Mouse (Mus musculus) lung, postnatal 10 days (tissue): ENCODE measurements around the gene Acbd3.

ENCODE experiments used
- DNase-seq: peaks from one replicate; pipeline ENCODE4 v3.0.0; 2021

The Acbd3 gene

DNA sequence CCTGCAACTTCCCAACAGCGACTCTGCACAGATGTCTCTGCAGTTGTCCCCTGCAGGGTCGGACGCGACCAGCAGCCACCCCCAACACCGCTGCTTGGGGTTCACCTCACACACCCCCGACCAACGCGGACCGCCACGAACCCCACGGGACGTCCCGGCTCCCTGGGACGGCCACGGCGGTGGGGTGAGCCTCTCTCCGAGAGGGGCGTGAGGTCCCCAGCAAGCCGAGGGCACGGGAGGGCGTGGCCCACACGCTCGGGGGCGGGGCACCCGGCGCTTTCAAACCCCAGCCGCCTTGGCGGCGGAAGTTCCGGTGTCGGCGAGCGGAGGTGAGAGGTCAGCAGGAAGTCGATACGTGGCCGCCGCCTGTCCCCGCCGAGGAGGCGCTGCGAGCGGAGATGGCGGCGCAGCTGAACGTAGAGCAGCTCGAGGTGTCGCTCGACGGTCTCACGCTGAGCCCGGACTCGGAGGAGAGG, at the start of gene Acbd3:
TSS of gene Acbd3 (plus strand) at position 340 of the 476 bp plus-strand sequence.
- DNase-seq = peak; percentile 96

DNA sequence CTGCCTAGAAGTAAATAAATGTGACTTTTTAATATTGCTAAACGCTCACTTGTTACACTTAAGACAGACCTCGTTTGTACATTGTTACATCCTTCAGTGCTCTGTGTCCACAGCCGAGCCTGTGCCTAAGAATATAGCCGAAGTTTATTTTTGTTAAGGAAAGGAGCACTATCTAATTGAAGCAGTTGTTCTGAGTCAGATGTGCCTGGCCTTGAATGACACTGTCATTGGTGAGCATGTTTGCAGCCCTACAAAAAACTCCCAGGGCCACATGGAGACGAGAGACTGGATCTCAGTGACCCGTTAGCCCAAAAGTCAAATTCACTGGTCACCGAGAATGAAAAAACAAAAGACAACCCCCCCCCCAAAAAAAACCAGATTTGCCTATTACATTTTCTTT, 34.6 kb upstream of the Acbd3 start:
- DNase-seq = no peak

DNA sequence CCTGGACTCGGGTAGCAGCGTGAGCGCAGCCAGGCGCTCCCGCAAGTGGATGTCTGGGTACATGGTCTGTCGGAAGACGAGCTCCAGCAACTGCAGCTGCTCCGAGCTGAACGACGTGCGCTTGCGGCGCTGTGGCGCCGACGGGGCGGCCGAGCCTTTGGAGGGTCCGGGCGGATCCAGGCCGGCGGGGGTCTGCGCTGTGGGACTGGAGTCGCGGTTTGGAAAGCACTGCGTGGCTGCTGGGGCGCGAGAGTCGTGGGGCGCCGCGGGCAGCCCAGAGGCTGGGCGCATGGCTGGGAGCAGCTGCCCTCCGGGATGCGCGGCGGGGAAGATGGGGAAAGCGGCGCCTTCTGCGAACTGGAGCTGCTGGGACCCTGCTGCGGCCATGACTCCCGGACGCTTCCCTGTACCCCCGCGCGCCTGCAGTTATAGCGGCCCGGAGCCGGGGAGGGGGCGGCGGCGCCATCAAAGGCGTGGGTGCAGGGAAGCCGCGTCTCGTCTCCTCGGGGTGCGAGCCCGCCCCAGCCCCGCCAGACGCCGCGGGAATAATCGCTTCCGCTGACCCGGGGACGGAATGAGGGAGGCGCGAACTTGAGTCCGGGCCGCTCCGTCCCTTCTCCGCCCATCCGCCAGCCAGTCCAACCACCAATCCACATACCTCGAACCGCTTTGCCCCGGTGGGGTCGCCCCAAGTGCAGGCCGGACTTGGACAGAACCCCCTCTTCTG, 29.1 kb upstream of the Acbd3 start, which contains the start of gene Mixl1:
TSS of gene Mixl1 (minus strand) at position 409 of the 727 bp plus-strand sequence.
- DNase-seq = peak; percentile 17

DNA sequence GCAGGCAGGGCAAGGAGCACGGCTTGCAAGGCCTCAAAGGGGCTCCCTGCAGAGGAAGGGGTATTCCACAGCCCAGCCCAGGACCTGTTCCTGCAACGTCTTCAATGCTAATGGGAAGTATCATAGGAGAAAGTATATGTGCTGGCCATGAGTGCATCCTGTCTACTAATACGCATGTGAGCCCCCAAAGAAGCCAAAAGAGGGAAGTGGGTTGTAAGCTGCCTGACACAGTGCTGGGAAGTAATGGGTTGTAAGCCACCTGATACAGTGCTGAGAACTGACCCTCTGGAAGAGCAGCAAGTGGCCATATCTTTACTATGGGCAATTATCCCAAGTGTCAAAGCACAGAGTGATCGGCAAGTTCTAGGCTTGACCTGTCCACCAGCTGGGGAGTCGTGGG, 27.8 kb upstream of the Acbd3 start:
- no peak for DNase-seq

DNA sequence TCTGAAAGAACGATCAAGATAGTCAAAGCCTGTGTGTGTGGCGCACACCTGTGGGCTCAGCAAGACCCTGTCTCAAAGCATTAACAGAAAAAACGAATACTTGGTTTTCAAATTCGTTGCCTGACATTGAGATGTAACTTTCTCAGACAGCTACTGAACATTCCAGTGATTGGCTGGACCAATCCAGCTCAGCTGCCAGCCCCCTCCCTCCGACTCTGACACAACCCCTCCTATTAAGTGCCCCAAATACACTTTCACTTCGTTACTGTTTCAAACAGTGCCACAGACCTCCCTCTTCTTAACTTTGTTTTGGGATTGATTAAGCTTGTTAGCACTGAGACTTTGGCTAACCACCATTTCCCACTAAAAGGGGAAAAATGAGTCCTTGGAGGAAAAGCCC, 22.4 kb upstream of the Acbd3 start:
- peak; percentile 55 for DNase-seq

DNA sequence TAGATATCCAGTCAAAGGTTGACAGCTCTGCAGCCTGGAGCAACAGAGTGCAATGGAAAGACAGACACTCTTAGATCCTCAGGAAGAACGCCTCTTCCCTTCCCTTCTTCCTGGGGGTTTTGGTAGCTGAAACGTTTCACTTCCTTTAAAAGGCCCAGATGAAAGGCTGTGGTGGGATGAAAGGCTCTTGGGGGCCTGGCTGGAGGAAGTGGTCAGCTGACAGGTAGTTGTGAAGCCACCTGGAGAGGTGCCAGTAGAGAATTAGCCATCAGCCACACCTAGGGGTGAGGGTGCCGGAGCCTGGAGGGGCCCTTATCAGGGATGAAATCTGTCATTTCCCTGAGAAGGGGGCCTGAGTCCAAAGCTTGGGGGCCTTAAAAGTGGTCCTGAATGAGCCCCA, 18.5 kb upstream of the Acbd3 start:
- no peak for DNase-seq

DNA sequence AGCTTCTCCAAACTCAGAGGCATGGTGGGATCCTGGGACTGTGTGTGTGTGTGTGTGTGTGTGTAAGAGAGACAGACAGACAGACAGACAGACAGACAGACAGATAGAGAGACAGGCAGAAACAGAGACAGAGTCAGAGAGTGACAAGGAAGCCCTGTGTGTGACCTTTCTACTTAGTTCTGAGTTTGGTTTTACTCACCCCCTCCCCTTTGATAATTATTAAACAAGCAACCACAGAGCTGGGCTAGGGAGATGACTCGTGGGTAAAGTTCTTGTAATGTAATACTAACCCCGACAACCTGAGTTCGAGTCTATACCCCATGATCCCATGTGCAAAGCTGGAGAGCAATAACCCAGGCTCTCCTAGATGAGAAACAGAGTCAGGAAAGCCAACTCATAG, 18.0 kb upstream of the Acbd3 start:
- DNase-seq = no peak

DNA sequence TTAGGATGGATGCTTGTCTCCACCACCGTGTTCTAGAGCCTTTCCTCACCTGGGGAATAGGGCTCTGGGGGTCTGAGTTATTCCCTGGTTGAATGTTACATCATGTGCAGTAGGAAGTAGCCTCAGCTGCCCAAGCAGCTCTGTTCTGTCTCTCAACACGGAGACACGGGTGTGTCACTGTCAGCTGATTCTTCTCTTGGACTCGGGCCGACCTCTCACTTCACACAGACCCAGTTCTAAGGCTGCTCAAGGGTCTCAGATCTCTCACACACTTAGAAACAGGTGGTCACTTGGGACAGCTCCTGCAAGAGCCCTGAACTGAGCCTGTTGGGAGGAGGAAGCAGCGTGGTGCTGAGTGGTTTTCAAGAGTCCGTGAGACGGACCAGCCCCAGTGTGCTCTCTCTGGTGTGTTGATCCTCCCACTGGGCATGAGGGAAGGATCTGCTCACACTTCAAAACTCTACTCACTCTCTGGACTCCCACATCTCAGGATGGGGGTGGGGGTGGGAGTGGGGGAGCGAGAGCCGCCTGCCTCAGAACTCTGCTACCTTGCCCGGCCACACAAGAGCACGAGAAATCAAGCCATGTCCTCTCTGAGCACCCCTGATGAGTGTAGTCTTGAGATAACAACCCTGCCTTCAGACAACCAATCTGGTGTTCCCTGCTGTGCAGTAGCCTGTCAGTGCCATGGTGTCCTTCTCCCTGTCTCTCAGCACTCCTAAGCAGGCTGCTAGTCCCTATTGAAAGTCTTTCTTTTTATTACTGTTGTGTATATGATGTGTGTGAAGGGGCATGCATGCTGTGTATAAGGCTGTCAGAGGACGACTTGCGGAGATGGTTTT, 16.7 kb upstream of the Acbd3 start:
- peak; percentile 39 for DNase-seq

DNA sequence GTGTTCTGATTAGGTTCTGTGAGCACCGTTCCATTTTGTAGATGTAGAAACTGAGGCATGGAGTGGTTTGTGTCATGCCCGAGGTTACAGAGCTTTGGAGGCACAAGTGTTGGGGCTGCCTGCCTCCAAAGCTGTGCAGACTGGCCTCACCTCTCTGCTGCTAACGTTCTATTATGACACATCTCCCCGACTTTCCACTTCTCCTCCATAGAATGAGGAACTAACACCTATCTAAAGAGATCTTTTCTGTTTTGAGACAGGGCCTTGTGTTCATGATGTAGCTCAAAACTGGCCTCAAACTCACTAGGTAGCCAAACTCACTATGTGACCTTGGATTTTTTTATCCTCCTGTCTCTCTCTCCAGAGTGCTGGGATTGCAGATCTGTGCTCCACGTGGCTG, 7.1 kb upstream of the Acbd3 start:
- no peak for DNase-seq

DNA sequence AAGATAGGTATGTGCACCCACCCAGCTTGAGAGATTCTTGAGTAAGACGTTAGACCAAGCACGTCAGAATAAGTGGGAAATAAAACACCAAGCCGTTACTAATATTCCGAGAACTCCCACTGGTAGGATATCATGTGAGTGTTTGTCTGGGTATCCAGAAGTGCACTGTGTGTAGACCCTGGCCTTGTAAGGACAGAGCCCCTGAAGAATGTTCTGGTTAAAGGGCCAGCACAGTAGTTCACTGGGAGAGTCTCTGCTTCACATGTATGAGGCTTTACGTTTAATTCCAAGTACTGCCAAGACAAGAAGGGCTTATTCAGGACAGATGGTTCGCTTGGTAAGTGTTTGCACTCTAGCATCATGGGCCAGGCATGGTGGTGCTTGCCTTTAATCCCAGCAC, 6.4 kb upstream of the Acbd3 start:
- DNase-seq = no peak

DNA sequence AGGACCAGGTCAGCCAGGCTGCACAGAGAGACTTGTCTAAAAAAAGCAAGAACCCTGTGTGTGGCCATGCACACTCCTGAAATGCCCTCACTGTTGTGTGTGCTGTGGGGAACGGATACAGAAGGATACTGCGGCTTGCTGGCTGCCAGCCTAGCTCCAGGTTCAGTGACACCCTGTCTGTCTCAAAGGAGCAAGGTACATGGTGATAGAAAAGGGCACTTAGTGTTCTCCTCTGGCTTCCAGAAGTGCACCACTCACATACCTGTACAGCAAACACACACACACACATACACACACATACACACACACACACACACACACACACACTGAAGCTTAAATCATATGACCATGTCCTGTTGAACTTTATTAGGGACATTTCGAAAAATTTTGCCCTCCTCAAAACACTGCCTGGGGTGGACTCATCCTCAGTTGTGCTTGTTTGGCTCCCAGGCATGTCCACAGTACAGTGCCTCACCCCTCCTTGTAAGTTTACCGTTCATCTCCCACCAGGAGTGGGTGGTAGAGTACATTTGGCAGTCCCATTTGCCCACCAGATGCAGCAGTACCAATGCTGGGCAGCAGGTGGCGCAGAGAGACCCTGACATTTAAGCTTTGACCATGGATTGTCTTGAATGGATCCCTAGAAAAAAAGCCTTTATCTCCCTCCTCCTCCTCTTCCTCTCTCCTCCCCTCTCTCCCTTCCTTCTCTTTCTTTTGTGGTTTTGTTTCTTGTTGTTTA, 5.7 kb upstream of the Acbd3 start:
- DNase-seq = peak; percentile 90

DNA sequence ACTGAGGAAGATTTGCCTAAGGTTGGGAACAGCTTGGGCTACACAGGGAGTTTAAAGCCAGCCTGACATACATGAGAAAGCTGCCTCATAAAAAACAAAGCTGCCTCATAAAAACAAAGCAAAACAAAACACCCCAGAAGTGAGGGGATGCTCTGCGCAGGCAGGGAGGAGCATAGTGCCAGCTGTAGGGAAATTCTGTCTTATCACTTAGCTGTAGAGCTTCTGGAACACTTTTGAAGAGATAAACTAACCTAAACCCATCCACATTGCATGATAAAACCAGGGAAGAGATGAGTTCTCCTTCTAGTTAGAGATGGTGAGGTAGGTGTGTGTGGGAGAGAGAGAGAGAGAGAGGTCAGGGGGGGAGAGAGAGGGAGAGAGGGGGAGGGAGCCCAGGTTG, 3.2 kb upstream of the Acbd3 start:
- DNase-seq = no peak

DNA sequence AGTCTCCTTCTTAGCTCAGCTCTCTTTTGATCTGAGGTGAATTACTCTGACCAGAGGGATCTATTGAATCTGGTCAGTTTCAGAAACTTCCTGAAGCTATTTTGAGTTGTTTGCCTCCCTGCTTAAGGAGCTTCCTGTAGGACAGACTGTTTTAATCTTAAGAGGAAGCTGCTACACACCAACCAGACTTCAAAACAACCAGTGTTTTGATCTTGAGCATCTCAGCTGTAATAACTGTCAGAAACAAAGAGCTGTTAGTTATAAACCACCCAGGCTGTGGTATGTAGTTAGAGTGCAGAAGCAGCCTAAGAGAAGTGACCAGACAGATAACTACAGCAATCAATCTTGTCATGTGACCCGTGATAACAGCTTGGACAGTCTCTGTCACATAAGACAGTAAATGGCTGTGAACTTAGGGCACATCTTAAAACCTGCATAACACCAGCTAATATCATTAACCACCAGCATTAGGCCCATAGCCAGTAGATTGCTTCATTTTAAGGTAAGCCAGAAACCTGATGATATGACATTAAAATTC, 2.1 kb upstream of the Acbd3 start:
- DNase-seq = no peak

DNA sequence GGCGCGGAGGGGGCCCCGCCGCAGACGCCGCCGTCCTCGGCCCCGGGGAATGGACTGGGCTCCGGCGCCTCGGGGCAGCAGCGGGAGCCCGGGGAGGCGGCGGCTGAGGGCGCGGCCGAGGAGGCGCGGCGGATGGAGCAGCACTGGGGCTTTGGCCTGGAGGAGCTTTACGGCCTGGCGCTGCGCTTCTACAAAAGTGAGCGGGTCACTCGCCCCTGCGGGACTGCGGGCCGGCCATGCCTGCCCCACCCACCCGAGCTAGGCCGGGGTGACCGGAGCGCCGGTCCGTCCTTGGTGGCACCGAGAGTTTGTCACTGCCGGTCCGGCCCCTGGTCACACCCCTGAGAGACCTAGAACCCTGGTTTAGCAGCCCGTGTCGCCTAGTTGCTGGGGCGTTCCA, 340 bp downstream of the Acbd3 start:
- DNase-seq = peak; percentile 63

DNA sequence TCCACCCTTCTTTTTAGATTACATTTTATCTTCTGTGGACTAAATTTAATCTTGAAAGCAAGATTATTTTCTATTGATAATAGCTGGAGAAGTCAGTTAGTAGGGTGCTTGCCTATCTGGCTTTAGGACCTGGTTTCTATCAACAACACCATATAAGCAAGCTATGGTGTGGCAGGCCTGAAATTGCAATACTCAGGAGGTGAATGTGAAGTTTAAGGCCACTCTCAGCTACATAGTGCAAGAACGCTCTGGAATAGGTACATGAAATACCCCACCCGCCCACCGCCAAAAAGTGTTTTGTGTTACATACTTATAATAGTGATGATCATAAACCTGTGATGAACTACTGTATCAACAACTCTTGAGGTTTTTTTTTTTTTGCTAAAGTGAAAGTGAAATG, 3.4 kb downstream of the Acbd3 start:
- DNase-seq = no peak

DNA sequence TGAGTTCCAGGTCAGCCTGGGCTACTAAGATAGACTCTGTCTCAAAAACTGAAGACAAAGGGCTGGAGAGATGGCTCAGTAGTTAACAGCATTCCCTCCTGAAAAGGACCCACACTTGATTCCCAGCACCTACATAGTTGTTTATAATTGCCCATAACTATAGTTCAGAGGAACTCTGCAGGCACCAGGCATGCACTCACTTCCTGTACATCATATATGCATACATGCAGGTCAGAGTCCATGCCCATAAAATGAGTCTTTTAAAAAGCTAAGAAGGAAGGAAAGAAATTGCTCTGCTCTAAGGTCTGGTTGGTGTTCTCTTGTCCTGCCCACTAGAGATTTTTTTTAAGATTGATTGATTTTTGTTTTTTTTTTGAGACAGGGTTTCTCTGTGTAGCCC, 22.0 kb downstream of the Acbd3 start:
- DNase-seq = no peak

DNA sequence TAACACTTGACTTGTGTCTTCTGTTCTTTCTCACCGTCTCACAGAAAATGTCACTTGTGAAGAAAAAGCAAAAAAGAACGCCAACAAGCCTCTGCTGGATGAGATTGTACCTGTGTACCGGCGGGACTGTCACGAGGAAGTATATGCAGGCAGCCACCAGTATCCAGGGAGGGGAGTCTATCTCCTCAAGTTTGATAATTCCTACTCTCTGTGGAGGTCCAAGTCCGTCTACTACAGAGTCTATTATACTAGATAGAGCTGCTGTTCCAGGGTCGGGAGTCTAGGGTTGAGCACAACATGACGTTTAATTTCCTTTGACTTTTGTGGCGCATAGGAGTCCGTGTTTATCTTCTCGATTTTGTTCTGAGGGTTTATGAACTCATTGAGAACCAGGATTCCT, 26.3 kb downstream of the Acbd3 start:
- no peak for DNase-seq

DNA sequence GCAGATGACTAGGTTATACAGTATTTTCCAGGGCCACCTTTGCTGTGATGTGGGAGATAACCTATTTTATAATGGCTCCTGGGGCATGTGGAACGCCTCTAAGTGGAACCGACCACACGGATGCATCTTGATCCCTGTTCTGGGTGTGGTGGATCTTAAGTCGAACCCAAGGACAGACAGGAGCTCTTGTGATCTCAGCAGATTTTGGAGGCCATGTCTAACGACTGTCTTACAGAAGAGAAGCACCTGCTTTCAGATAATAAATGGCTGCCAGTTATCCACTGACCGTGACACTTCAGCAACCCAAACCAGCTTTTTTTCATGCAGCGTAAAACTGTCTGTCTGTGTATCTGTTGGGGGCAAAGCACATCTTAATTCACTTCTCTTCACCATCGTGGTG, 28.5 kb downstream of the Acbd3 start:
- no peak for DNase-seq

DNA sequence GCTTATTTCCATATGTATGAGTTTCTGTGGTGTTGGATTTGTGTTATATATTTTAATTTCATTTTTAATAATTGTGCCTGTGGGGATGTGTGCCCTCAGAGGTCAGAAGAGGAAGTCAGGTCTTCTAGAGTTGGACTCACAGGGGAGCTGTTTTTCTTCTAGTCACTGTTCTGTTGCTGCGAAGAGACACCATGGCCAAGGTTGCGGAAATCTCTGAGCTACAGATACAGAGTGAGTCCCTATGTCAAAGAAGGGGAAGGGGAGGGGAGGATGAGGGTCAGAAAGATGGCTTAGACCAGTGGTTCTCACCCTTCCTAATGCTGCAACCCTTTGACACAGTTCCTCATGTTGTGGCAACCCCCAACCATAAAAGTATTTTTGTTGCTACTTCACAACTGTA, 30.9 kb downstream of the Acbd3 start:
- no peak for DNase-seq

DNA sequence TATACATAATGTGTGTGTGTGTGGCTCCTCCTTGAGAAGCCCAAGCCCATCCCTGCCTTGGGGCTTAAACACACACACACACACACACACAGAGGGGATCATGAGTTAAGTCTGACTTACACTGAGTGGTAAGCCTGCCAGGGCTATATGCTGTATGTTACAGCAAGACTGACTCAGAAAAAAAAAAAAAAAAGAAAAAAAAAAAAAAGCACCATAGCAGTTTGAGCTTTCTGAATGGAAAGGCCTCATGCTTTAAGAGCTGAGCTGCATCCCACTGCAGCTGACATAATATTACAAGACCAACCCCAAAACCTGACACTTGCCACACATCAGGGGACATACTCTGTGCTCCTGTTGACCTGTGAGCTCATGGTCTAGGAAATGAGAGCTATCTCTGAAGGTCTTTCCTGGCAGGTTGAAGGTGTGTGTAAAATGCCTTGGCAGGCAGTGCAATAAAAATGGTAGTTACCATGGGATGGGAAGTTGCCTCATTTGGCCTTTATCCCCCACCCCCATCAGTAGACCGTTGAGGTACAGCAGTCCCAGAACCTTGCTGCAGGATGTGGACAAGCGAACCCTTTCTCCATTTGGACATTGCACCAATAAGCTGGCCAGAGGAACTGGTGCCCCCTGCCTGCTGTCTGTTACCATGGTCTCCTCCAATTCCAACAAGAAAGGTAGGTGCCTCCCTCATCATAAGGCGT, 31.6 kb downstream of the Acbd3 start:
- no peak for DNase-seq

DNA sequence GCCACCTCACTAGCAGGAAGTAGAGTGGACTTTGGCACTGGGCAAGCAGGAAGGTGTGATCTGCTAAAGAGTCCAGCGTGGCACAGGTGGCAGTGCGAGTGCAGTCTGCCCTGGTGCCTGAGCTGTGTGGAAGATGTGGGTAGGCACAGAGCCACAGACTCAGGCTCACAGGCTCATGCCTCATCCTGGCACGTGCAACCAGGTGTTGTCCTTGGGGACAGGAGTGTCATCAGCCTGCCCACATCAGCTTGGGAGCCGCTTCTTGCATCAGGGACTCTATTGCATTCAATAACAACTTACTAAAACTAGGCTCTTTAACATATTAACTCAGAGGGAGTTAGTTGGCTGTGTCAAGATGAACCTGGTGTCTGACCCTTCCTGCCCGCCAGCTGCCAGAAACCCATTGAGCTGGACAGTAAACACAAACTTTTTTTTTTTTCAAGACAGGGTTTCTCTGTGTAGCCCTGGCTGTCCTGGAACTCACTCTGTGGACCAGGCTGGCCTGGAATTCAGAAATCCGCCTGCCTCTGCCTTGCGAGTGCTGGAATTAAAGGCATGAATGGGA, 32.2 kb downstream of the Acbd3 start:
- no peak for DNase-seq

DNA sequence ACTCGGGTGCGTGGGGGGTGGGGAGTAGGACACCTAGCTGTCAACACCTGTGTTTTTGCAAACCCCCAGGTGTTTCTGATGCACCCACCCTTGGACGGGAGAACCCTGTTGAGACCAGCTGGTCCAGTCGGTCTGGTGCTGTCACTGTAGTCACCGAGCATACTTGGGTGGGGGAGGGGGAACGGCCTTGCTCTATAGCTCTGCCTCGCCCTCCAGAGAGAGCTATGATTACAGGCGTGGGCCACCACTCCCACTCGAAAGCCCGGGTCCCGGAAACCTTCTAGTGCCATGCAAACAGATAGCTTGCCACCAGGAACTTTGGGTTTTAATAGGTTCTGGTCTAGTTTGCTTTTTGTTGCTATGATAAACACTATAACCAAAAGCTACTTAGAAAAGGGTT, 36.3 kb downstream of the Acbd3 start:
- DNase-seq = peak; percentile 9
